Mouse (Mus musculus) lung, adult 2 months (tissue): ENCODE measurements at regions not wholly inside any gene's neighbourhood (a gene's known extent, or its start where the extent isn't known, plus 50 kb on each side); places are given as distances from the start of the nearest gene placed in this dataset.

Experiments used
- DNase-seq: peaks from one replicate; pipeline ENCODE4 v3.0.0; 2022
- H3K4me1 ChIP-seq: fragments of 200-500 bp; 2 replicates; pipeline ENCODE4 v1.6.1; 2011; ENCODE audit warnings: low read length; ENCODE audit not compliant: control insufficient read depth, insufficient read depth
- H3K4me3 ChIP-seq: fragments of 200-500 bp; replicated peaks from 2 replicates; pipeline ENCODE3; 2011; ENCODE audit warnings: low read depth, mild to moderate bottlenecking, control low read depth, low read length; ENCODE audit errors: extremely low read depth
- CTCF ChIP-seq: fragments of 200-500 bp; IDR thresholded peaks from 2 replicates; pipeline ENCODE4 v1.5.1; 2011; ENCODE audit warnings: mild to moderate bottlenecking, low read length, control low read depth; ENCODE audit not compliant: insufficient read depth
- POLR2A ChIP-seq: fragments of 200-500 bp; IDR thresholded peaks from 2 replicates; pipeline ENCODE4 v1.6.1; 2011; ENCODE audit warnings: low read depth, mild to moderate bottlenecking, control low read depth, low read length, borderline replicate concordance; ENCODE audit errors: extremely low read depth
- WGBS: fragments of 180-500 bp; shearing (Covaris S2); methylation state at CpG from one replicate; pipeline ENCODE4 v1.1.7; 2018; 5-methylcytosine and 5-hydroxymethylcytosine counted together

DNA sequence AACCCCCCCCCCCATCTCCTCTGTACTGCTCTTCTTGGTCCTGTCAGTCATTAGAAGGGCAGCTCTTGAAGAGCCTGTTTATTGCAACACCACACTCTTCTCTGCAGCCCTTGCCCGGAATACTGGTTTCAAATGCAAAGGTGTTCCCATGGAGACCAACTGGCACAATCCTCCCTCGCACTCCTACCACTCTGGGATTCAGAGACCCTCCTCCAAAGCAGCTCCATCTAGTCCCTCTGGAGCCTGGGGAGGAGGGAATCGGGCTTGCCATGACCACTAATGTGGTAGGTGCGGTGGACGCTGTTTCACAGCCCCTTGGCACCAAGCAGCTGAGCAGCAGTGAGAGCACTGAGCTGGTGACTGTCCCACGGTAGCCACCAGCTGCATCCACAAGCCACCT lies 83.1 kb downstream of the Stk35 start:
- Histone ChIP-seq H3K4me1 (no peaks in the 10 kb centered on the region), H3K4me3 (no peak overlapping the region)
- 46% methylated on average over 6 of the region's 6 CpGs for WGBS
- no peak for TF ChIP-seq POLR2A
- no peak for TF ChIP-seq CTCF
- DNase-seq: no peak

DNA sequence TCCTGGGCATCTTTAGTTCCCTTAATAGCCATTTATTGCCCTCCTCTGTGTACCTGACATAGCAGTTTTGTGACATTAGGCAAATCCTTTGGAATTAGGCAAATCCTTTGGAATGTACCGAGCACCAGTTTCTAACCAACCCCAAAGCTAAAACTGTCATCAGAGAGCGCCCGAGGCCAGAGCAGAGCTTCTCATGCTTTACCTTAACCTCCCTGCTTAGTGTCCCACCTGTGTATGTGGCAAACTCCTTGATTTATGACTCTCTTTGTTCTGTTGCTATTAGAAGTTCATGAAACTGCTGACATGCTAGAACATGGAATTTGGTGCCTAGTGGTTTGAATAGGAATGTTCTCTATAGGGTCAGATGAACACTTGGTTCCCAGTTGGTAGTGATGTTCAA lies 84.0 kb downstream of the Stk35 start:
- DNase-seq: no peak
- H3K4me3 ChIP-seq: no peak overlapping the region
- 88% methylated on average over 3 of the region's 3 CpGs for WGBS
- TF ChIP-seq POLR2A: no peak
- TF ChIP-seq CTCF: no peak
- no peaks in the 10 kb centered on the region for H3K4me1 ChIP-seq

DNA sequence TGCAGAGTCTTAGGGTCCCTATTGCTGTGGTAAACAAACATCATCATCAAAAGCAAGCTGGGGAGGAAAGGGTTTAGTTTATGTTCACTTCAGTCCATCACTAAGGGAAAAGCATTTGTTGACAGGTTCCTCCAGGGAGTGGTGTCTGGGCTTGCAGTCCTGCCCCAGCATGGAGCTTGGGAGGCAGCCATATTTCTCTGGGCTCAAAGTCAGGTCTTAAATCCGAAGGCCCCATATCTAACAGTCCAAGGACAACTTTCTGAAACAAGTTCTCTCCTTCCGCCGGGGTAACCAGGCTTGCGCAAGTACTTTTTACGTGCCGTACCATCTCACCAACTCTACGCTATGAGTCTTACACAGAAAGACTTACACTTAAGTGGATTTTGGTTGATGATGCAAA lies 85.2 kb downstream of the Stk35 start:
- DNase-seq: no peak
- no peaks in the 10 kb centered on the region for H3K4me1 ChIP-seq
- TF ChIP-seq CTCF (no peak), POLR2A (no peak)
- H3K4me3 ChIP-seq: no peak overlapping the region
- WGBS: 83% methylated on average over 7 of the region's 7 CpGs

DNA sequence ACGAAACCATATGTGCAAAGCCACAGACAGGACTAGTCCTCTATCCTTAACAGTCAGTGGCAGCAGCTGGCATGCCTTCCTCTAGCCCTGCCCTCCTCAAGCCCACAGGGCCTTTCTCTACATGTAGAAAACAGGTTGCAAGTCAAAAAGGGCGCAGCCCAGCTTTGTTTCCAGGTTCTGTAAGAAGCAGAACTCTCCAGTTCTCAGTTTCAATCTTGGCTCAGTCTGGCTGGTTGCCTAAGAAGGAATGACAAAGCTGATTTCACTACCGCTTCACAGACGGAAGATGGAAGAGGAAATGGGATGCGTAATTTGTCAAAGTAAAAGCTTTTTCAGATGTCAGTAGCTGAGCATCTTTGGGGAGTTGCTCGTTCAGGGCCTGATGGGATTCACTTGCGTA lies 92.9 kb downstream of the Stk35 start:
- no peaks in the 10 kb centered on the region for H3K4me1 ChIP-seq
- H3K4me3 ChIP-seq: no peak overlapping the region
- DNase-seq: no peak
- TF ChIP-seq CTCF: no peak
- TF ChIP-seq POLR2A: no peak
- WGBS: 40% methylated on average over 7 of the region's 7 CpGs

DNA sequence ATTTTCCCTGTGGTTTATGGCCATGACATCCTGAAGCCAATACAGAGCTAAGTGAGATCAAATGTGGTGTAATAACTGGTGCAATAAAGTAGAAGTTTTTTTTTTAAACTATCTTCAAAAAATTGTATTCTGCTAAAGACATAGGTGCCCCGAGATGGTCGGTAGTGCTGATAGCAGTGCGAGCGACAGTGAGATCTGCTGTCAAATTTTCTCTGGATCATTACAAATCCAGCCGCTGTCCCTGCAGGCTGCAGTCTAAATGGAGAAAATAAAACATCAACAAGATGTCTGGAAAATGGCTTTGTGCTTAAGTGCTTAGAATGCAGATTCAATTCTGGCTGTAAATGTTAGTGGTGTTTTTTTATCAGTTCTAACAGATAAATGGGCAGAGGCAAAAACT lies 93.5 kb downstream of the Stk35 start:
- H3K4me1 ChIP-seq: no peaks in the 10 kb centered on the region
- WGBS: 77% methylated on average over 5 of the region's 5 CpGs
- no peak for DNase-seq
- TF ChIP-seq POLR2A (no peak), CTCF (no peak)
- no peak overlapping the region for H3K4me3 ChIP-seq

DNA sequence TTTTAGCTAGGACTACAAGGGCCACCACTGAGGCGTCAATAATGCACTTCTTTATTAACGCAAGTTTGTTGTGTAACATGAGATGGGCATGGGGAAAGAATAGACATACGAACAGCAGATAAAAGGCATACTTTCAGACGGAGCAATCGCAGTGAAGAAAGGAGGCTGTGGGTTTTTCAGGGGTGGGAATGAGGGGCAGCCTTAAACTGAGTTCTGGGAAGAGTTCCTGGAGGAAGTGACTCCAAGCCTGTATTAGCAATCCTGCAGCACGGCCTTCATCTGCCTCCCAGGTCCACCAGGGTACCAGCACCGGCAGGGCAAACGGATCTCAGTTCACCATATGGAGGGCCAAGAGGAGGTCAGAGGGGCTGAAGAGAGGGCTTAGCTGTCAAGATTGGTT lies 94.6 kb downstream of the Stk35 start:
- no peak for DNase-seq
- TF ChIP-seq POLR2A (no peak), CTCF (no peak)
- Histone ChIP-seq H3K4me3 (no peak overlapping the region), H3K4me1 (no peaks in the 10 kb centered on the region)
- WGBS: 72% methylated on average over 8 of the region's 8 CpGs

DNA sequence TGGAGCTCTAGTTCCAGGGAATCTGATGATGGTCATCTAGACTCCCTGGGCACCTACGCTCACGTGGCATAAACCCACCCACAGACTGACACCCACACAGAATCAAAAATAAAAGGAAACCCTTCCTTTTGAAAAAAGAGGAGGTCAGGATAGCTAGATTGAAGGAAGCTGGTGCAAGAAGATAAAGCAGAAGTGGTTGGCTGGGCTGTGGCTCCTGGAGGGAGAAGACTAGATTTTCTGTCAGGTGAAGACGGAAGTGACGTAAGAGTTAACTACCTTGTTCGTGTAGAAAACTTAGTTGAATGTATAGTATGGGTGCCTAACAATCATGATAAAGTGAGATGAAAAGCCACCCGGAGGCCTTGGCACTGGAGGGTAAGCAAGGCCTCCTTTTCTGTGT lies 95.1 kb downstream of the Stk35 start:
- WGBS: 79% methylated on average over 6 of the region's 6 CpGs
- TF ChIP-seq POLR2A (no peak), CTCF (no peak)
- Histone ChIP-seq H3K4me1 (no peaks in the 10 kb centered on the region), H3K4me3 (no peak overlapping the region)
- DNase-seq: no peak

DNA sequence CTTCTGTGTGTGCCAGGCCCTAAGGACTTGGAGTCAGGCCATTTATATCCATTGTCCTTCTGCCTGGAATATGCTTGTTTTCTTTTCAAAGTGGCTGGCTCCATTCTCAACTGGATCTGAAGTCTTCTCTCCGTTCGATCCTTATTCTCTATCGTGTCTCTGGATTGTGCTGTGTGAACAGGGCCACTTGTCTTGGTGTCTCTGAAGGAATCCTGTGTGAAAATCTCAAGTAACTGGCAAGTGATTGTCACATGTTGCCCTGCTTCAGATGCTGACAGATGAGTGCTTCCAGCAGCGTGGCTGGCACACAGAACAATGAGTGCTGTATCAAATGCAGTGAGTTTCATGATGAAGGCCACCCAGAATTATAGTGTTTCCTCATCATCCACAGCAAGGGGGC lies 96.4 kb downstream of the Stk35 start:
- 56% methylated on average over 4 of the region's 4 CpGs for WGBS
- no peak for DNase-seq
- TF ChIP-seq CTCF: no peak
- no peak for TF ChIP-seq POLR2A
- Histone ChIP-seq H3K4me1 (no peaks in the 10 kb centered on the region), H3K4me3 (no peak overlapping the region)

DNA sequence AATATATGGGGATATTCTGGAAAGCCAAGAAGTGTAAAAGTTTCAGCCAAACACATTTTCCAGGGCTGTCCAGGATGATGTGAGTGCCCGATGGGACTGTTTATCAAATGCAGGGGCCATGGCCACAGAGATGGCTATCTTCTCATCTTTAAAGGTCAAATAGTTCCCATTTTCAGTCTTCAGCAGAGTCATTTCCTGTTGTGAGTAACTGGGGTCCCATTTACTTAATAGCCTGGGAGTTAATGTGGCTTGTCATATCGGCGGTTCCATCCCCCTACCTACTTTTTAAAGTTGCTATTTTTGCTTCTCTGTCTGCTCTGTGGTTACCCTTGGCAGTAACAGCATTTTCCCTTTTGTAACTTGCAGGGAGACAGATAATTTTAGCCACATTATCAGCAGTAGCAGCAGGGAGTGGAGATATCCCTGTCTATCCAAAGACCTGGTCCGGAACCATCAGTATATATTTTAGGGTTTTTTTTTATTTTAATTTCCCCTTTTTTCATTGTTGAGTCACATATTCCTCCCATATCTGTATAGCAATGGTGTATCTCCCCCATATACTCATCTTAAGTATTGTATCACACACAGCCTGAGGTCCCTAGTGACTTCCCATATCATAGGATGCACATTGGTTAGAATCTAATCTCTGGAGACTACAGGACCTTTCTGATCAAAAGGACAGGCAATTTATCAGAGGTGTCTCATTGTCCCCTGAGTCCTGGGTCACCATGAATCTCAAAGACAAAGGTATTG lies 103.2 kb downstream of the Stk35 start:
- Histone ChIP-seq H3K4me1 (no peaks in the 10 kb centered on the region; the same call in 1 of the 2 replicates), H3K4me3 (no peak overlapping the region)
- WGBS: 38% methylated on average over 4 of the region's 4 CpGs
- no peak for DNase-seq
- TF ChIP-seq CTCF (no peak), POLR2A (no peak)

DNA sequence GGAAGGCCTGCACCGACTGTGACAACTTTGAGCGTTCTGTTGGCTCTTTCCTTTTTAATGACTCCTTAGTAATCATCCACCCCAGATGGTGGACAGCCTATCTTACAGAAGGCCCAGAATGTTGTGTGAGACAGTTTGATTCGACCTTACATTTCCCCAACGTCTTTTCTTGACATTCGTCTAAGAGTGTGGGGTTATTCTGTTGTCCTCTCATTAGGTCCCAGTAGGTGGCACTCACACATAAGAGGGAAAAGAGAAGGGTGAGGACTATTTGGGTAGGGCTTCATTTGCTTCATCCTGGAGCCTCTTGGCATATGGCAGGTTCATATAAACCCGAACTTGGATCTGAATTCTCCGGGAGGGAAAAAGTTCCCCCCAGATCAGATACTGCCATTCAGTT lies 104.4 kb downstream of the Stk35 start:
- no peak for DNase-seq
- no peak overlapping the region for H3K4me3 ChIP-seq
- 36% methylated on average over 7 of the region's 7 CpGs for WGBS
- TF ChIP-seq POLR2A (no peak), CTCF (no peak)
- no peaks in the 10 kb centered on the region; the same call in 1 of the 2 replicates for H3K4me1 ChIP-seq
